Mouse (Mus musculus) forebrain, embryonic 14.5 days (tissue): ENCODE data around the gene Fkbp4. TPM values are rescaled to one million over a fixed set of nuclear protein-coding genes. Genes with fewer than 3 reads are reported as not detected.

ENCODE experiments used
- ATAC-seq: fragments of 200-750 bp; cut with Nextera tagmentation; 2 replicates; pipeline ENCODE4 v1.8.0; 2017; ENCODE audit warnings: mild to moderate bottlenecking, moderate library complexity
- DNase-seq: peaks from one replicate; pipeline ENCODE4 v3.0.0-alpha.2; 2015; ENCODE audit warnings: low spot score
- H3K27ac ChIP-seq: fragments of 300-500 bp; sonication (generic); 2 replicates; pipeline ENCODE4 v1.5.1; 2014; ENCODE audit warnings: low read depth, mild to moderate bottlenecking, control low read depth, low read length, moderate library complexity
- H3K27me3 ChIP-seq: fragments of 300-500 bp; sonication (generic); replicated peaks from 2 replicates; pipeline ENCODE4 v1.6.1; 2014; ENCODE audit warnings: low read length, control low read depth, mixed read lengths; ENCODE audit not compliant: control insufficient read depth, insufficient read depth
- H3K36me3 ChIP-seq: fragments of 300-500 bp; sonication (generic); 2 replicates; pipeline ENCODE4 v1.6.1; 2014; ENCODE audit warnings: low read length, control low read depth; ENCODE audit not compliant: control insufficient read depth, insufficient read depth
- H3K4me1 ChIP-seq: fragments of 300-500 bp; sonication (generic); 2 replicates; pipeline ENCODE4 v1.6.1; 2014; ENCODE audit warnings: antibody characterized with exemption, low read length, control low read depth; ENCODE audit not compliant: control insufficient read depth, insufficient read depth
- H3K4me2 ChIP-seq: fragments of 300-500 bp; sonication (generic); 2 replicates; pipeline ENCODE4 v1.6.1; 2014; ENCODE audit warnings: mild to moderate bottlenecking, control low read depth, low read length
- H3K4me3 ChIP-seq: fragments of 300-500 bp; sonication (generic); 2 replicates; pipeline ENCODE4 v1.5.1; 2014; ENCODE audit warnings: low read depth, low read length, control low read depth
- H3K9ac ChIP-seq: fragments of 300-500 bp; sonication (generic); 2 replicates; pipeline ENCODE4 v1.6.1; 2014; ENCODE audit warnings: mild to moderate bottlenecking, low read length, control low read depth, moderate library complexity
- H3K9me3 ChIP-seq: fragments of 300-500 bp; sonication (generic); replicated peaks from 2 replicates; pipeline ENCODE4 v1.6.1; 2016; ENCODE audit warnings: low read length, control low read depth, mixed read lengths; ENCODE audit not compliant: control insufficient read depth
- WGBS: fragments of 180-500 bp; shearing (Covaris S2); extraction: QIAGEN DNeasy Blood & Tissue Kit; methylation state at CpG from one replicate; pipeline ENCODE4 v1.1.7; 2014; 5-methylcytosine and 5-hydroxymethylcytosine counted together
- polyA plus RNA-seq: library from polyadenylated mRNA; unstranded; fragments of >200 nt; fragmentation: Nextera tagmentation; extraction: Ambion mirVana; gene quantifications from 2 replicates; pipeline ENCODE4 v1.2.1, GENCODE M21; 2014

The Fkbp4 gene
- polyA plus RNA-seq = 366 and 400 TPM in 2 replicates

- ATAC-seq (peak; percentile 95), DNase-seq (peak; percentile 96)
- Histone ChIP-seq H3K9me3 (no peaks in the 10 kb centered on the region), H3K4me3 (peak within 1 kb of the TSS; percentile 98), H3K27me3 (no peaks in the 10 kb centered on the region), H3K36me3 (peaks cover 31% of the 10 kb centered on the region), H3K9ac (peak within 1 kb of the TSS; percentile 97), H3K27ac (peak within 1 kb of the TSS; percentile 92), H3K4me2 (peak within 1 kb of the TSS; percentile 68), H3K4me1 (peaks cover 11% of the 10 kb centered on the region)
- under 1% methylated on average over 65 of the region's 67 CpGs for WGBS
Measured at GRCm38 (mm10) chr6:128438317-128438870, at the start of gene Fkbp4. Fkbp4 (minus strand) TSS chr6:128438677.

- WGBS = 91% methylated on average over 11 of the region's 11 CpGs
- no peaks in the 10 kb centered on the region for H3K4me1 ChIP-seq
- H3K27ac ChIP-seq = no peak overlapping the region
- no peaks in the 10 kb centered on the region for H3K9me3 ChIP-seq
- no peak for ATAC-seq
- H3K4me3 ChIP-seq = no peak overlapping the region
- H3K27me3 ChIP-seq = no peaks in the 10 kb centered on the region
- H3K36me3 ChIP-seq = no peaks in the 10 kb centered on the region
- no peak overlapping the region for H3K4me2 ChIP-seq
- DNase-seq = no peak
- no peak overlapping the region for H3K9ac ChIP-seq
Measured at GRCm38 (mm10) chr6:128487736-128488135, 49.3 kb upstream of the Fkbp4 start.

GRCm38 (mm10) chr6:128479463-128480454, 41.3 kb upstream of the Fkbp4 start:
- DNase-seq (peak; percentile 93), ATAC-seq (peak; percentile 96)
- peak overlapping the region; percentile 16; the same call in 1 of the 2 replicates for H3K4me2 ChIP-seq
- no peak overlapping the region for H3K27ac ChIP-seq
- H3K36me3 ChIP-seq = no peaks in the 10 kb centered on the region
- H3K9ac ChIP-seq = no peak overlapping the region
- WGBS = 29% methylated on average over 26 of the region's 26 CpGs
- H3K4me1 ChIP-seq = no peaks in the 10 kb centered on the region
- H3K4me3 ChIP-seq = no peak overlapping the region
- no peaks in the 10 kb centered on the region for H3K9me3 ChIP-seq
- H3K27me3 ChIP-seq = no peaks in the 10 kb centered on the region

- Histone ChIP-seq H3K9ac (no peak overlapping the region), H3K4me2 (no peak overlapping the region), H3K4me3 (no peak overlapping the region), H3K4me1 (no peaks in the 10 kb centered on the region), H3K27ac (no peak overlapping the region), H3K9me3 (no peaks in the 10 kb centered on the region), H3K36me3 (no peaks in the 10 kb centered on the region), H3K27me3 (no peaks in the 10 kb centered on the region)
- ATAC-seq = no peak
- no peak for DNase-seq
- WGBS = 3% methylated on average over 4 of the region's 4 CpGs
Measured at GRCm38 (mm10) chr6:128477495-128477894, 39.0 kb upstream of the Fkbp4 start.

- H3K36me3 ChIP-seq = no peaks in the 10 kb centered on the region
- no peak overlapping the region for H3K4me3 ChIP-seq
- H3K9ac ChIP-seq = no peak overlapping the region
- H3K4me1 ChIP-seq = no peaks in the 10 kb centered on the region
- no peak overlapping the region for H3K4me2 ChIP-seq
- DNase-seq = no peak
- ATAC-seq = no peak
- WGBS = 97% methylated on average over 6 of the region's 6 CpGs
- H3K27me3 ChIP-seq = no peaks in the 10 kb centered on the region
- H3K9me3 ChIP-seq = no peaks in the 10 kb centered on the region
- no peak overlapping the region for H3K27ac ChIP-seq
Measured at GRCm38 (mm10) chr6:128474112-128474511, 35.6 kb upstream of the Fkbp4 start.

GRCm38 (mm10) chr6:128469451-128469850, 31.0 kb upstream of the Fkbp4 start:
- no peak for ATAC-seq
- WGBS = 10% methylated on average over 10 of the region's 12 CpGs
- no peak for DNase-seq
- no peak overlapping the region for H3K4me3 ChIP-seq
- no peaks in the 10 kb centered on the region for H3K27me3 ChIP-seq
- peaks cover 5% of the 10 kb centered on the region; the same call in 1 of the 2 replicates for H3K4me1 ChIP-seq
- H3K9me3 ChIP-seq = no peaks in the 10 kb centered on the region
- no peak overlapping the region for H3K27ac ChIP-seq
- H3K9ac ChIP-seq = no peak overlapping the region
- no peak overlapping the region for H3K4me2 ChIP-seq
- H3K36me3 ChIP-seq = no peaks in the 10 kb centered on the region

- DNase-seq (no peak), ATAC-seq (no peak)
- 46% methylated on average over 2 of the region's 2 CpGs for WGBS
Measured at GRCm38 (mm10) chr6:128467298-128467697, 28.8 kb upstream of the Fkbp4 start.

GRCm38 (mm10) chr6:128466563-128466962, 28.1 kb upstream of the Fkbp4 start:
- Histone ChIP-seq H3K9me3 (no peaks in the 10 kb centered on the region), H3K4me2 (no peak overlapping the region), H3K4me3 (no peak overlapping the region), H3K9ac (no peak overlapping the region), H3K4me1 (peaks cover 5% of the 10 kb centered on the region; the same call in 1 of the 2 replicates), H3K36me3 (no peaks in the 10 kb centered on the region), H3K27me3 (no peaks in the 10 kb centered on the region), H3K27ac (no peak overlapping the region)
- no peak for ATAC-seq
- WGBS = 68% methylated on average over 3 of the region's 3 CpGs
- DNase-seq = no peak

More at GRCm38 (mm10) chr6:128467298-128467697, 28.8 kb upstream of the Fkbp4 start:
- Histone ChIP-seq H3K4me3 (no peak overlapping the region), H3K27me3 (no peaks in the 10 kb centered on the region), H3K9ac (no peak overlapping the region), H3K4me1 (peaks cover 5% of the 10 kb centered on the region; the same call in 1 of the 2 replicates), H3K9me3 (no peaks in the 10 kb centered on the region), H3K4me2 (no peak overlapping the region), H3K27ac (no peak overlapping the region), H3K36me3 (no peaks in the 10 kb centered on the region)
